Mouse (Mus musculus): ENCODE measurements around the gene Grk2. TPM values are rescaled to one million over a fixed set of nuclear protein-coding genes. Genes with fewer than 3 reads are reported as not detected.

Gene Grk2
- polyA plus RNA-seq, 1 experiment = 60.3 TPM

GRCm38 (mm10) chr19:4304251-4304821 lies 1.7 kb downstream of the Grk2 start:
- H3K27me3 ChIP-seq (replicated peaks; ENCODE audit: control insufficient read depth, insufficient read depth, low read length) = no peaks in the 10 kb centered on the region
- H3K4me1 ChIP-seq (ENCODE audit: control insufficient read depth, insufficient read depth, low read length) = peaks cover 52% of the 10 kb centered on the region
- DNase-seq = no peak
- peak overlapping the region; percentile 72; the same call in 1 of the 2 replicates for H3K4me3 ChIP-seq (ENCODE audit: insufficient read depth, low read depth, low read length)
- H3K27ac ChIP-seq (ENCODE audit: insufficient read depth, low read depth, low read length) = peak overlapping the region; percentile 35; the same call in 1 of the 2 replicates
- 76% methylated on average over 5 of the region's 5 CpGs for WGBS
- TF ChIP-seq POLR2A (IDR thresholded peaks at IDR 0.05; ENCODE audit: low read depth, low read length) = no peak
- TF ChIP-seq CTCF (conservative IDR thresholded peaks at IDR 0.05; ENCODE audit: insufficient read depth, insufficient read length, low read depth, low read length) = no peak
- no peaks in the 10 kb centered on the region for H3K36me3 ChIP-seq (ENCODE audit: control insufficient read depth, insufficient read depth, low read length)

GRCm38 (mm10) chr19:4303640-4303995 lies 2.4 kb downstream of the Grk2 start:
- H3K27me3 ChIP-seq (replicated peaks; ENCODE audit: control insufficient read depth, insufficient read depth, low read length) = no peaks in the 10 kb centered on the region
- H3K4me1 ChIP-seq (ENCODE audit: control insufficient read depth, insufficient read depth, low read length) = peaks cover 55% of the 10 kb centered on the region
- H3K27ac ChIP-seq (ENCODE audit: insufficient read depth, low read depth, low read length) = no peak overlapping the region
- WGBS = 91% methylated on average over 5 of the region's 5 CpGs
- TF ChIP-seq POLR2A (IDR thresholded peaks at IDR 0.05; ENCODE audit: low read depth, low read length) = no peak
- no peak for TF ChIP-seq CTCF (conservative IDR thresholded peaks at IDR 0.05; ENCODE audit: insufficient read depth, insufficient read length, low read depth, low read length)
- no peaks in the 10 kb centered on the region for H3K36me3 ChIP-seq (ENCODE audit: control insufficient read depth, insufficient read depth, low read length)
- no peak overlapping the region for H3K4me3 ChIP-seq (ENCODE audit: insufficient read depth, low read depth, low read length)
- DNase-seq = no peak

DNA sequence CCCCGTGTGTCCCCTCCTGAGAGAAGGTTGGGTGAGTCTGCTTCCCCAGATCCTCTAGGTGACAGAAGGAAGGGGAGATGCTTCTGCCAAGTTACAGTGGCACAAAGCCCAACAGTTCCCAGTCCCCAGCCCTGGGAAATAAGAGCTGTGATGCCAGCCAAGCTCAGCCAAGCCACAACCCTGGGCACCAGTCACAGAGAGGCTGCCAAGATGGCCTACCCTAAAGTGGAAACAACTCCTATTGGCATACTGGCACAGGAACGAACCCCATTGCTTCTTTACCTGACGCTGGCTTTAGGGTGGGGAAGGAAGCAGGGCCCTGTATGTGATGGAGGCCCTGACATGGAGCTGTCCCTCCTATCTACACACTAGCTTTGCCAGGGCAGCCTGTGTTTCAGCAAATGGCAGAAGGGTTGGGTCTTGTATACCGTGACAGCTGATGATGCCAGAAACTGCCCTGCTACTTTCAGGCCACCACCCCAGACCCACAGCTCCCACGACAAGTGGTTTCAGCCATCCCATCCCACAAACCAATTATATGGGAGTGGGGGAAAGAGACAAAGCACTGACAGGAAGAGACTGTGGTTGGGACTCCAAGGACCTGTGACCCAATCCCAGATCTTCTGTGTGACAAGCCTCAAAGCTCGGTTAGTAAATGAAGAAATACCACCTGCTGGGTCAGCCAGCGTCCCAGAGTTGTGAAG lies 2.9 kb downstream of the Grk2 start:
- Histone ChIP-seq H3K36me3 (ENCODE audit: control insufficient read depth, insufficient read depth, low read length) (no peaks in the 10 kb centered on the region), H3K4me3 (ENCODE audit: insufficient read depth, low read depth, low read length) (no peak overlapping the region), H3K27ac (ENCODE audit: insufficient read depth, low read depth, low read length) (peak overlapping the region; percentile 18; the same call in 1 of the 2 replicates), H3K27me3 (replicated peaks; ENCODE audit: control insufficient read depth, insufficient read depth, low read length) (no peaks in the 10 kb centered on the region), H3K4me1 (ENCODE audit: control insufficient read depth, insufficient read depth, low read length) (peaks cover 55% of the 10 kb centered on the region)
- TF ChIP-seq POLR2A (IDR thresholded peaks at IDR 0.05; ENCODE audit: low read depth, low read length) (no peak), CTCF (conservative IDR thresholded peaks at IDR 0.05; ENCODE audit: insufficient read depth, insufficient read length, low read depth, low read length) (no peak)
- WGBS = 60% methylated on average over 7 of the region's 7 CpGs
- no peak for DNase-seq

GRCm38 (mm10) chr19:4301735-4302651 lies 4.0 kb downstream of the Grk2 start:
- Histone ChIP-seq H3K27me3 (replicated peaks; ENCODE audit: control insufficient read depth, insufficient read depth, low read length) (no peaks in the 10 kb centered on the region), H3K4me1 (ENCODE audit: control insufficient read depth, insufficient read depth, low read length) (peaks cover 55% of the 10 kb centered on the region), H3K27ac (ENCODE audit: insufficient read depth, low read depth, low read length) (peak overlapping the region; percentile 52), H3K36me3 (ENCODE audit: control insufficient read depth, insufficient read depth, low read length) (no peaks in the 10 kb centered on the region), H3K4me3 (ENCODE audit: insufficient read depth, low read depth, low read length) (no peak overlapping the region)
- WGBS = 26% methylated on average over 21 of the region's 21 CpGs
- peak; percentile 64 for DNase-seq
- no peak for TF ChIP-seq POLR2A (IDR thresholded peaks at IDR 0.05; ENCODE audit: low read depth, low read length)
- TF ChIP-seq CTCF (conservative IDR thresholded peaks at IDR 0.05; ENCODE audit: insufficient read depth, insufficient read length, low read depth, low read length) = no peak

GRCm38 (mm10) chr19:4300852-4301734 lies 4.9 kb downstream of the Grk2 start:
- no peak overlapping the region for H3K4me3 ChIP-seq (ENCODE audit: insufficient read depth, low read depth, low read length)
- DNase-seq = no peak
- WGBS = 59% methylated on average over 11 of the region's 11 CpGs
- H3K27me3 ChIP-seq (replicated peaks; ENCODE audit: control insufficient read depth, insufficient read depth, low read length) = no peaks in the 10 kb centered on the region
- H3K4me1 ChIP-seq (ENCODE audit: control insufficient read depth, insufficient read depth, low read length) = peaks cover 52% of the 10 kb centered on the region
- no peak for TF ChIP-seq CTCF (conservative IDR thresholded peaks at IDR 0.05; ENCODE audit: insufficient read depth, insufficient read length, low read depth, low read length)
- TF ChIP-seq POLR2A (IDR thresholded peaks at IDR 0.05; ENCODE audit: low read depth, low read length) = no peak
- H3K27ac ChIP-seq (ENCODE audit: insufficient read depth, low read depth, low read length) = no peak overlapping the region
- no peaks in the 10 kb centered on the region for H3K36me3 ChIP-seq (ENCODE audit: control insufficient read depth, insufficient read depth, low read length)

- H3K4me3 ChIP-seq (ENCODE audit: insufficient read depth, low read depth, low read length) = no peak overlapping the region
- H3K36me3 ChIP-seq (ENCODE audit: control insufficient read depth, insufficient read depth, low read length) = no peaks in the 10 kb centered on the region
- TF ChIP-seq CTCF (conservative IDR thresholded peaks at IDR 0.05; ENCODE audit: insufficient read depth, insufficient read length, low read depth, low read length) (no peak), POLR2A (IDR thresholded peaks at IDR 0.05; ENCODE audit: low read depth, low read length) (no peak)
- no peaks in the 10 kb centered on the region for H3K27me3 ChIP-seq (replicated peaks; ENCODE audit: control insufficient read depth, insufficient read depth, low read length)
- 52% methylated on average over 7 of the region's 7 CpGs for WGBS
- peaks cover 51% of the 10 kb centered on the region for H3K4me1 ChIP-seq (ENCODE audit: control insufficient read depth, insufficient read depth, low read length)
- DNase-seq = peak; percentile 48
- peak overlapping the region; percentile 25; the same call in 1 of the 2 replicates for H3K27ac ChIP-seq (ENCODE audit: insufficient read depth, low read depth, low read length)
These were observed 5.7 kb downstream of the Grk2 start for GRCm38 (mm10) chr19:4300271-4300704.
